Mouse (Mus musculus): ENCODE data around the gene Tedc2.

Gene Tedc2

GRCm38 (mm10) chr17:24192848-24193247, 27.8 kb downstream of the Tedc2 start:
- DNase-seq: no peak

- no peak for DNase-seq
Observed at GRCm38 (mm10) chr17:24191481-24191880, 29.2 kb downstream of the Tedc2 start.

- DNase-seq: no peak
Observed at GRCm38 (mm10) chr17:24190934-24191333, 29.7 kb downstream of the Tedc2 start.

DNA sequence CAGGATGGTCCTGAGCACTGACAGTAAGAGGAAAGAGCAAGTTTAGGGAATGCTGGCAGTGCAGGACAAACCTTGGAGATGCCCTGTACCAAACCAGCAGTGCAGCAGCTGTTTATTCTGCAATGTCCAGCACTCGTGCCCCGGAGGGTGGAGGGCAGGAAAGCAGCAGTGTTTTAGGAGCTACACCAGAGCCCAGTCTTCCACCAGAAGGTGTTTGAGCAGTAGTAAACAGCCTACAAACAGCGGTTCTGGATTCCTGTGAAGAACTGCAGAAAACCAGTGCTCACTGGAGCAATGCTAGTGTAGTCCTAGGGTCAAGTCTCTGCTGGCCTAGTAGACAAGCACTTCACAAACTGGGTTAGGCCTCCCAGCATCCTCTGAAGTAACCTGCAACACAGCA, 46.4 kb downstream of the Tedc2 start:
- no peak for DNase-seq

GRCm38 (mm10) chr17:24173423-24173822, 47.2 kb downstream of the Tedc2 start:
- DNase-seq: peak; percentile 78 to 85

DNA sequence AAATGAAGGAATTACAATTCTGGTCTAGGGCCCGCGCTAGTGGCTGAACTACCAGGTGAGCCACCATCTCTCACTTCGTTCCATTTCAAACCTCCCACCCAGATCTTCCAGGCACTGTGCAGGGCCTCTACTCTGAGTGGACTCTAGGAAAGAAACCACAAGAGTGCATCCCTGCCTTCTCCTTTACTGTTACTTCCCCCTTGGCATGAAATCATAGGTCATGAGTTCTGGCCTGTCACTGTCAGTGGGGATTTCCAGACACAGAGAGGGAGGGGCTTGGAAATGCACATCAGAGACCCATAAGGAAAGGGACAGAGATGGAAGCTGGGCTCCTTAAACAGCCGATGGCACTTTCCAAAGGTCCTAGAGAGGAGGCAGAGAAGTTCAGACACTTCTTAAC, 48.9 kb downstream of the Tedc2 start:
- no peak for DNase-seq

DNA sequence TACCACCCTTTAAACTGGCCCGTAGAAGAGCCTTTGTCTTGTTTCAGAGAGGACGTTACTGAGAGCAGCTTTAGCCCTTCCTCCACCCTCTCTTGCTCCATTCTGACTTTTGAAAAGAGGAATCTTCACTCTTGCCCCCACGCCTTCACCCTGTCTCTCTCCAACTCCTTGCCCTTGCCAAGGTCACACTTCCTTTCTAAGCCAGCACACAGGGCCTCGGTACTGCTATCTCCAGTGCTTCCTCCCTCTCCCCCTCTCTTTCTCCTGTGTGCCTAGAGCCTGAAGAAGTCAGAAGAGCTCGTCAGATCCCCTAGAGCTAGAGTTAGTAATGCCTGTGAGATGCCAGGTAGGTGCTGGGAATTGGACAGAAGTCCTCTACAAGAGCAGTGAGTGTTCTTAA, 49.9 kb downstream of the Tedc2 start:
- no peak for DNase-seq

- DNase-seq: peak in 1 of 2 experiments; percentile 32
Observed at GRCm38 (mm10) chr17:24170125-24170524, 50.5 kb downstream of the Tedc2 start.

- DNase-seq: peak; percentile 98 to 99
Observed at GRCm38 (mm10) chr17:24169317-24170065, 51.2 kb downstream of the Tedc2 start, which contains the start of gene Atp6v0c. Atp6v0c (minus strand) TSS chr17:24169702.

DNA sequence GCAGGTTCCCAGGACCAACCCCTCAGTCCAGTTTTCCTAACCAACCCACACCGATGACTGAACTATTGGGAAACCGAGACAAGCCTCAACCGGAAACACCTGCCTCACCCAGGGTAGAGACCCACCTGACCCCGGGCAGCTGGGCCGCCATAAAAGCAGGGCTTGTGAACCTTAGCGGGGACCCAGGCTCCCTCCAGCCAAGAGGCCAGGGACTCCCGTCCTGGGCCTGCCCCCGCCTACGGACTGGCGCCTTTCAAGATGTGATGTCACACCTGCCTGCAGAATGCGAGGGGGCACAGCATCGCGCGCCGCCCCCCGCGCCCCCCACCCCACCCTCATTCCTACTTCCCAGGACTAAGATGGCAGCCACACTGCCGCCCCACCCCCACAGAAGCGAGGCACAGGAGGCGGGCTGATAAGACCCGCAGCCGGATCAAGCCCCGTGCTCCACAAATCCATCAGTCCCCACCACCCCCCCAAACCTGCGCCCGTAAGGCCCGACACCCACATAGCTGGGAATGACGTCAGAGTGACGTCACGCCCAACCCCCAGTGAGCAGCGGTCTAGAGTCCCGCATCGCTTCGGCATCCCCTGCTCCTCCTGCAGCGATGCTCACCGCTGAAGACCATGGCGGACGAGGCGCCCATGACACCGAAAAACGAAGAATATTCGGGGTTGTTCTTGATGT, 51.9 kb downstream of the Tedc2 start:
- DNase-seq: peak in 1 of 2 experiments; percentile 81

- DNase-seq: no peak
Observed at GRCm38 (mm10) chr17:24167891-24168505, 52.7 kb downstream of the Tedc2 start.

GRCm38 (mm10) chr17:24167120-24167519, 53.5 kb downstream of the Tedc2 start:
- no peak for DNase-seq

Measured in cerebellum, postnatal 25 days (tissue).